Mouse (Mus musculus) liver, embryonic 14.5 days (tissue): Measurements from ENCODE around the gene Ksr2. TPM values are rescaled to one million over a fixed set of nuclear protein-coding genes. Genes with fewer than 3 reads are reported as not detected.
"Not testable (repeated sequence)": the region's sequence is repeated elsewhere in the genome, so short reads cannot be mapped to it uniquely, and the experiment has no call there.

Experiments used
- ATAC-seq: fragments of 200-750 bp; cut with Nextera tagmentation; 2 replicates; pipeline ENCODE4 v1.8.0; 2017; ENCODE audit warnings: moderate number of reproducible peaks, mild to moderate bottlenecking, moderate library complexity; ENCODE audit not compliant: insufficient read depth
- DNase-seq, 3 experiments: peaks; one replicate each; pipeline ENCODE4 v3.0.0-alpha.2; 2012 to 2013; ENCODE audit warnings: low read depth in 3 of 3, low spot score in 3 of 3
- H3K27ac ChIP-seq: fragments of 300-500 bp; sonication (generic); 2 replicates; pipeline ENCODE4 v1.5.1; 2014; ENCODE audit warnings: moderate library complexity, mild to moderate bottlenecking, control low read depth, inconsistent platforms
- H3K27me3 ChIP-seq: fragments of 300-500 bp; sonication (generic); 2 replicates; pipeline ENCODE4 v1.6.1; 2014; ENCODE audit warnings: mild to moderate bottlenecking, low read length, moderate library complexity; ENCODE audit not compliant: control insufficient read depth, insufficient read depth
- H3K36me3 ChIP-seq: fragments of 300-500 bp; sonication (generic); replicated peaks from 2 replicates; pipeline ENCODE4 v1.6.1; 2014; ENCODE audit warnings: low read depth; ENCODE audit not compliant: control insufficient read depth, insufficient read depth
- H3K4me1 ChIP-seq, 2 experiments: fragments of 200-500 bp in 1 of 2; fragments of 300-500 bp in 1 of 2; sonication (generic) in 1 of 2; replicated peaks; 2 replicates each; pipeline ENCODE4 v1.6.1; 2012 to 2014; ENCODE audit warnings: antibody characterized with exemption in 1 of 2, inconsistent platforms in 1 of 2, low read length in 1 of 2; ENCODE audit not compliant: control insufficient read depth in 2 of 2, insufficient read depth in 2 of 2
- H3K4me2 ChIP-seq: fragments of 300-500 bp; sonication (generic); 2 replicates; pipeline ENCODE4 v1.6.1; 2014; ENCODE audit warnings: low read depth, mild to moderate bottlenecking, control low read depth, moderate library complexity
- H3K4me3 ChIP-seq, 2 experiments: fragments of 200-500 bp in 1 of 2; fragments of 300-500 bp in 1 of 2; sonication (generic) in 1 of 2; 2 replicates each; pipeline ENCODE4 v1.5.1; 2012 to 2014; ENCODE audit warnings: low read depth in 2 of 2, low read length in 2 of 2, mild to moderate bottlenecking in 2 of 2, control low read depth in 1 of 2, inconsistent platforms in 1 of 2, moderate library complexity in 1 of 2; ENCODE audit not compliant: insufficient read depth in 1 of 2
- H3K9ac ChIP-seq: fragments of 300-500 bp; sonication (generic); replicated peaks from 2 replicates; pipeline ENCODE4 v1.6.1; 2014; ENCODE audit warnings: mild to moderate bottlenecking, control low read depth, moderate library complexity
- H3K9me3 ChIP-seq: fragments of 300-500 bp; sonication (generic); 2 replicates; pipeline ENCODE4 v1.6.1; 2016; ENCODE audit warnings: low read length, mixed read lengths; ENCODE audit not compliant: control insufficient read depth
- CTCF ChIP-seq: IDR thresholded peaks from 2 replicates; pipeline ENCODE4 v1.5.1; 2016; ENCODE audit warnings: antibody characterized with exemption, low read depth, control low read depth
- EP300 ChIP-seq: IDR thresholded peaks from 2 replicates; pipeline ENCODE4 v1.6.1; 2016; ENCODE audit warnings: antibody characterized with exemption, low read depth
- WGBS: fragments of 180-500 bp; shearing (Covaris S2); extraction: QIAGEN DNeasy Blood & Tissue Kit; methylation state at CpG from one replicate; pipeline ENCODE4 v1.1.7; 2014; ENCODE audit not compliant: insufficient replicate concordance; 5-methylcytosine and 5-hydroxymethylcytosine counted together
- polyA plus RNA-seq, 2 experiments: library from polyadenylated mRNA; depleted of rRNA in 1 of 2; stranded (reverse) in 1 of 2; unstranded in 1 of 2; fragments of >200 nt; fragmentation: Nextera tagmentation in 1 of 2; extraction: Ambion mirVana in 1 of 2; gene quantifications; 2 replicates each; pipeline versions ENCODE4 v1.2.1 to v1.2.3; 2012 to 2014

The Ksr2 gene
- polyA plus RNA-seq, 2 experiments: 0.01 to 0.04 TPM

DNA sequence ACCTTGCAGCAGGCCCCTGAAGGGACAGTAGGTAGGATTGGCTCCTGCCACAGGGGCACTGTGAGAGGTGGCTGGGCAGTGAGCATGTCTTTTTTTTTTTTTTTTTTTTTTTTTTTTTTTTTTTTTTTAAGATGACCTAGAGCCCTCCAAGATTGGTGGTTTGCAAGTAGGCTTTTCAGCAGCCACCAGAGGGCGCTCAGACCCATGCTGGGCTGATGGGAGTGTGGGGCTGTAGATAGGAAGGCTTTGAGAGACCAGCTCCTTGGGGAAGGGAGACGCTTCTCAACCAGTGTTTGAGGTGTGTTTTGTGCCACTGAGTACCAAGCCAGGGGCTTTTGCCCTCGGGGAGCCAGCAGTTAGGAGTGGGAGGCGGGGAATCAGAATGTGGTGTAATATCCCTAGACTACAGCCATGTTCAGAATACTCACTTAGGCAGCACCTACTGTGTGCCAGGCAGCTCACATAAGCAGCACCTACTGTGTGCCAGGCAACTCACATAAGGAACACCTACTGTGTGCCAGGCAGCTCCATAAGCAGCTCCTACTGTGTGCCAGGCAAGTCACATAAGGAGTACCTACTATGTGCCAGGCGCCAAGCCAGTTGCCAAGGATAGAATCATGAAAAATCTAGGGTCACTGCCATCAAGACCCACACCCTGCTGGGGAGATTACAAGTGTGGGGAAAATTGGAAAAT, 200.7 kb downstream of the Ksr2 start:
- no peaks in the 10 kb centered on the region for H3K4me1 ChIP-seq
- H3K4me3 ChIP-seq: no peak overlapping the region
- WGBS: 25% methylated on average over 5 of the region's 5 CpGs
- H3K27me3 ChIP-seq: no peaks in the 10 kb centered on the region
- no peak overlapping the region for H3K9ac ChIP-seq
- DNase-seq (peak in 1 of 3 experiments; percentile 6), ATAC-seq (no peak)
- no peaks in the 10 kb centered on the region; the same call in 1 of the 2 replicates for H3K9me3 ChIP-seq
- TF ChIP-seq EP300 (no peak), CTCF (peak; percentile 69)
- no peak overlapping the region for H3K27ac ChIP-seq
- H3K36me3 ChIP-seq: no peaks in the 10 kb centered on the region
- no peak overlapping the region for H3K4me2 ChIP-seq

DNA sequence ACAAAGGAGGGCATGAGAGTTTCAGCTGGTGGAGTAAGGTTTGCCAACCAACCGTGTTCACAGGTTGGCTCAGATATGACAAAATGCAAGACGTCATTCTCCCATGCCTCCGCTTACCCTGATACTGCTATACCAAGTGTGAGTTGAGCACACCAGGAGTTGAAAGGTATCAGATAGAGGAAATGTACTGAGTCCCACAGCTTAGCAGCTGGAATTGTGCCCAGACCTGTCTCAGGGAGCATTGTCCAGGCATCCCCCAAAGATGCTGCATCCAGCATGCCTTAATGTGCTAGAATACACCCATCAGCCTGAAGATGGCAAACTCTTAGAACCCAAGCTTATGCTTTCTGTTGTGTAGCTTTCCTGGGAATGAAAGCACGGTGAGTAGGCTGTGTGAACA, 206.5 kb downstream of the Ksr2 start:
- Histone ChIP-seq H3K4me3 (no peak overlapping the region), H3K4me2 (no peak overlapping the region), H3K27ac (no peak overlapping the region), H3K27me3 (no peaks in the 10 kb centered on the region), H3K36me3 (no peaks in the 10 kb centered on the region), H3K9ac (no peak overlapping the region), H3K4me1 (no peaks in the 10 kb centered on the region), H3K9me3 (no peaks in the 10 kb centered on the region; the same call in 1 of the 2 replicates)
- 69% methylated on average over 4 of the region's 4 CpGs for WGBS
- ATAC-seq: no peak
- TF ChIP-seq EP300 (no peak), CTCF (no peak)
- DNase-seq: no peak

GRCm38 (mm10) chr5:117622221-117622620, 208.4 kb downstream of the Ksr2 start:
- no peak overlapping the region for H3K27ac ChIP-seq
- no peaks in the 10 kb centered on the region for H3K9me3 ChIP-seq
- no peaks in the 10 kb centered on the region for H3K4me1 ChIP-seq
- no peaks in the 10 kb centered on the region for H3K27me3 ChIP-seq
- H3K36me3 ChIP-seq: no peaks in the 10 kb centered on the region
- H3K4me2 ChIP-seq: no peak overlapping the region
- H3K9ac ChIP-seq: no peak overlapping the region
- no peak for ATAC-seq
- TF ChIP-seq EP300 (no peak), CTCF (no peak)
- 70% methylated on average over 12 of the region's 12 CpGs for WGBS
- H3K4me3 ChIP-seq: no peak overlapping the region
- no peak for DNase-seq

DNA sequence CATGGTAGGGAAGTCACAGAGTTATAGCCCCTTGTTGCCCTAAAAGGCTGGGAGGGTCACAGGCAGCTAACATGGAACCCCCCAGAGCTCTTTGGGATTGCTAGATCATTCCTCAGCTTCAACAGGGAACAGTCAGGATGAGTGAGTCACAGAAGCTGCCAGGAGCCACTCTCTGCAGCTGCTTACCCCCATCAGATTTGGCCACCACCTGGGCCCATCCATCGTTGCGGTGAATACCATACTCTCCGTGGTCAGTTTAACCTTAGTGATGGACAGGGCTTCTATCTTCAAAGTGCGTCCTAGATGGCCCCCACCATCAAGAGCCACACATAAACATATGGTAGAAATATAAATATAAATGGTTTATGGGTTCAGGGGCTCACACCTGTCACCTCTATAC, 209.4 kb downstream of the Ksr2 start:
- not testable (repeated sequence) for H3K4me1 ChIP-seq, H3K36me3 ChIP-seq, H3K4me2 ChIP-seq, H3K27me3 ChIP-seq, H3K9me3 ChIP-seq, H3K9ac ChIP-seq, ATAC-seq, DNase-seq, H3K4me3 ChIP-seq, H3K27ac ChIP-seq
- WGBS: 78% methylated on average over 4 of the region's 4 CpGs

GRCm38 (mm10) chr5:117626907-117627306, 213.1 kb downstream of the Ksr2 start:
- no peaks in the 10 kb centered on the region for H3K27me3 ChIP-seq
- no peaks in the 10 kb centered on the region for H3K4me1 ChIP-seq
- DNase-seq: no peak
- no peak overlapping the region for H3K4me3 ChIP-seq
- H3K9me3 ChIP-seq: no peaks in the 10 kb centered on the region
- no peak for ATAC-seq
- no peak for TF ChIP-seq EP300
- TF ChIP-seq CTCF: no peak
- H3K9ac ChIP-seq: no peak overlapping the region
- no peak overlapping the region for H3K27ac ChIP-seq
- no peak overlapping the region for H3K4me2 ChIP-seq
- no peaks in the 10 kb centered on the region for H3K36me3 ChIP-seq
- 6% methylated on average over 4 of the region's 4 CpGs for WGBS
